Mouse (Mus musculus): ENCODE measurements around the gene Mmgt2. TPM values are rescaled to one million over a fixed set of nuclear protein-coding genes. Genes with fewer than 3 reads are reported as not detected.
A peak's percentile ranks its signal among the peaks of the same experiment; 100 is the strongest.

The Mmgt2 gene
- total and polyA plus RNA-seq, 2 experiments from 2014 or later: 22.6 to 23.3 TPM

DNA sequence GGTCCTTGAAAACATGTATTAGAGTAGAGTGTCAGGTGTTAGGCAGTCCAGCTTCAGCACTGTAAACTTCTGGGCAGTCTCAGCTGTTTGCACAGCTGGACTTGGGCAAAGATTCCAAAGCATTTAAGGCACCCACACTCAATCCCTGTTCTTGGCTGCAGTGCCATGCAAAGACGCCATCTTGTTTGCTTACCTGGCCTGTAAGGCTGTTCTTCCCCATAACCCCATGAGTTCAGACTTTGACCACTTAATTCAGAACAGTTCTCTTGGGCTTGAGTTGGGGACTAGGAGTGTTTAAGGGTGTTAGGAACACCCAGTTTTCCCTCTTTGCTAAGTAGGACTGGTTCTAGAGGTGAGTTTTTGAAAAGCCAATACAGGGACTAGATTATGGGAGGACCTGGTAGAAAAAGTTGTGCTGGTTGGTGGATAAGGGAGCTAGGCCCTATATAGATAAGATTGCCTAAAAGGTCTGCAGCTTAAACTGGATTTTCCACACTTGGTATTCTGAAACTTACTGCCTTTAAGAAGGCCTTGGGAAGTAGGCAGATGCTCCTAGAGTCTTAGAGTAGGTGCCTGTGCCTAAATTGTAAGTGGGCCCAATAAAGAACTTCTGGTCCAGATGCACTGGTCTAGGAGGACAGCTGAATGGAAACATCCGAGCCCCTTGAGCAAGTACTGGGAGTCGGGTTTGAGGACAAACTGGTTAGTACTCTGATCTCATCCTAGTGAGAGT lies 43.4 kb upstream of the Mmgt2 start:
- no peak for ATAC-seq
- Histone ChIP-seq H3K27me3 (ENCODE audit: insufficient read depth, low read length) (no peaks in the 10 kb centered on the region), H3K9me3 (ENCODE audit: low read length) (no peaks in the 10 kb centered on the region), H3K36me3 (ENCODE audit: insufficient read depth) (peaks cover 52% of the 10 kb centered on the region), H3K9ac (peak overlapping the region; percentile 93; the same call in 1 of the 2 replicates), H3K4me3 (ENCODE audit: low read depth, low read length) (0 out of 2 replicates have a peak overlapping the region, but pooled peaks have one; percentile 4), H3K27ac (ENCODE audit: low read depth, low read length) (no peak overlapping the region), H3K4me2 (ENCODE audit: low read depth) (peak overlapping the region; percentile 60), H3K4me1 (ENCODE audit: insufficient read depth) (peaks cover 26% of the 10 kb centered on the region)
- no peak for DNase-seq
- TF ChIP-seq CTCF (IDR thresholded peaks at IDR 0.05; ENCODE audit: low read depth): no peak
- 14% methylated on average over 3 of the region's 3 CpGs for WGBS

DNA sequence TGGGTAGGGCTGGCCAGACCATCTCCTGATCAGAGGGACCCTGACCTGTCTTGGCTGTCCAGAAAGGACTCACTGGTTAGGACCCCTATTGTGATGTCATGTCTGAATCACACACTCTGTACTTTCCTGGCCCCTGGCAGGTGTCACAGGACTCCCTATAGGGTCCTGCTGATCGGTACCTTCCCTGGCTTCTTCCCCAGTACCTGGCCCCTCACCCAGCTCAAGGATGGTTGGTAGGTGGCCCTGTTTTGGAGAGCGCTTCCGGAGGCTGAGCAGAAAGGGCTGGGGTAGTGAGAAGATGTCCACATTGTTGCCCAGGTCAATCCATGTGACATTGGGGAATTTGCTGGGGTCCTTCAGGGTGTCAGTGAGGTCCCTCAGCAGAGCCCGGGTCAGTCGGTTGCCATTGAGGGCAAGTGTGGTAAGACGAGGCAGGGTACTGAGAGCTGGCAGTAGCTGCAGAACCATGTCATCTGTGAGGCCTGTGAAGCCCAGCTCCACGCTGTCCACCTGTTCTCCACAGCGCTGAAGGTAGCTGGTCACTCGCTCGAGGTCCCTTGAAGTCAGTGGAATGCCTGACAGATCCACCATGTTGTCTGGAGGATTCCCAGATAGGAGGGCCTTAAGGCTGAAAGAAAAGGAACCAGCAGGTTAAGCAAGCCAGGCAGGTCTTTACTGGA lies 42.7 kb upstream of the Mmgt2 start:
- Histone ChIP-seq H3K36me3 (ENCODE audit: insufficient read depth) (peaks cover 52% of the 10 kb centered on the region), H3K4me2 (ENCODE audit: low read depth) (peak overlapping the region; percentile 60), H3K9me3 (ENCODE audit: low read length) (no peaks in the 10 kb centered on the region), H3K4me3 (ENCODE audit: low read depth, low read length) (no peak overlapping the region), H3K4me1 (ENCODE audit: insufficient read depth) (peaks cover 26% of the 10 kb centered on the region), H3K27me3 (ENCODE audit: insufficient read depth, low read length) (no peaks in the 10 kb centered on the region), H3K27ac (ENCODE audit: low read depth, low read length) (peak overlapping the region; percentile 45), H3K9ac (peak overlapping the region; percentile 35)
- TF ChIP-seq CTCF (IDR thresholded peaks at IDR 0.05; ENCODE audit: low read depth): no peak
- 42% methylated on average over 10 of the region's 10 CpGs for WGBS
- ATAC-seq: no peak
- DNase-seq: no peak

DNA sequence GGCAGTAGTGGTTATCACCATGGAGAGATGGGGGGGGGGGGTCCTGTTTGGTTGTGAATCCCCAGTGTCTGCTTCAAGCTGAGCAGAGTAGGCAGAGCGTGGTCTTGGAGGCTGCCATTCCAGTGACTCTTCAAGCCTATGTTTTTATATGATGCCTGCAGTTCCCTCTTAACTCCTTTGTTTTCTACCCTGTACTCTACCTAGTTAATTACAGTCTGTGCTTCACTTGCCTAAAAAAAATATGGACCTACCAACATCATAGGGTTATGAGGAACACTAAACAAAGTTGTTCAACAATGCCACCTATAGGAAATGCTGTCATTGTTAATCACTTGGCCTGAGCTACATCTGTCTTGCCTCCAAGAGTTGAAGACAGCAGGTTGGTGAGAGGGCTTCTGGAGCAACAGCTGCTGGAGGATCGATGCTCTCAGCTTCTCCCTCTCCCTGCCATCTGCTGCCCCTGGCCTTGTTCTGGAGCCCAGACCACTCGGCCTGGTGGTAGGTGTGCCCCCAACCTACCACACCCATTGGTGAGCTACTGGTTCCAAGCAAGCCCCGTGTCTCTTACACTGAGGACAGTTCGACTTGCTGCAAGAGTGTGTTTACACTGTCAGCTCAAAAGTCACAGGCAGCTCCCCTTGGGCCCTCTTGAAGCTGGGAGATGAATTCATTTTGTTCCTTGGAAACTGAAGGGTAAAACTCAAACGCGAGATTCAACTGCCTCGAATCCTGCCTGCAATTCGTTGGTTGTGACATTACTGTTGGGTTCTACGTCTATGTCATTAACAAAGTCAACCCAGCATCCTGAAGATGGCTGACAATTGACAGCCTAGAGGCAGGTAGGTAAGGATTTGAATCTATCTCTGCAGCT lies 41.9 kb upstream of the Mmgt2 start:
- no peak overlapping the region for H3K4me3 ChIP-seq (ENCODE audit: low read depth, low read length)
- TF ChIP-seq CTCF (IDR thresholded peaks at IDR 0.05; ENCODE audit: low read depth): no peak
- ATAC-seq (no peak), DNase-seq (no peak)
- H3K9ac ChIP-seq: no peak overlapping the region
- peaks cover 52% of the 10 kb centered on the region for H3K36me3 ChIP-seq (ENCODE audit: insufficient read depth)
- no peaks in the 10 kb centered on the region for H3K9me3 ChIP-seq (ENCODE audit: low read length)
- 59% methylated on average over 10 of the region's 10 CpGs for WGBS
- H3K27ac ChIP-seq (ENCODE audit: low read depth, low read length): peak overlapping the region; percentile 57
- no peak overlapping the region for H3K4me2 ChIP-seq (ENCODE audit: low read depth)
- peaks cover 26% of the 10 kb centered on the region for H3K4me1 ChIP-seq (ENCODE audit: insufficient read depth)
- H3K27me3 ChIP-seq (ENCODE audit: insufficient read depth, low read length): no peaks in the 10 kb centered on the region

DNA sequence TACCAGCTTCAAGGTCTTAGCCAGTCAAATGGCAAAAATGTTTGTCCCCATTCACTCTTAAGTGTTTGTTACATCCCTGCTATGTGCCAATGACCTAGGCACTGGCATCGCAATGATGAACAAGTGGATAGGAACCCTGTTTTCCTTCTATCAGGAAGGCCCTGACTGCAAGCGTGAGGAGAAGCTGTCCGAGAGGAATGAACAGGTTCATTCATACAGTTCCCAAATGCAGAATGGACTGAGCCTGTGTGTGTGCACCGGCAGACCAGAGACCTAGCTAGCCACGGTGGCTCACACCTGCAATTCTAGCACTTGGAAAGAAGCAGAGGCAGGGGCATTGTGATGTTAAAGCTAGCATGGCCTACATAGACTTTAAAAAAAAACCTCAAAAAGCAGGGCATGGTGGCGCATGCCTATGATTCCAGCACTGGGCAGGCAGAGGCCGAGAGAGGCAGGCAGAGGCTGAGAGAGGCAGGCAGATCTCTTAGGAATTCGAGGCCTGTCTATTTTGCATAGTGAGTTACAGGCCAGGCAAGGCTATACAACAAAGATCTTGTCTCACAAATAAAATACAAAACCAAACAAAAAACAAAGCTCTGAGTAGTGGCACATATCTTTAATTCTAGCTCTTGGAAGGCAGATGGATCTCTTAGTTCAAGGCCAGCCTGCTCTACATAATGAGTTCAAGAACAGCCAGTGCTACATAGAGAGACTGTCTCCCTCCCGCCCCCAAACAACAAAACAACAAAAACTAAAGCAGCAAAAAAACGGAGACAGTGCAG lies 41.1 kb upstream of the Mmgt2 start:
- Histone ChIP-seq H3K9me3 (ENCODE audit: low read length) (no peaks in the 10 kb centered on the region), H3K27ac (ENCODE audit: low read depth, low read length) (no peak overlapping the region; the same call in none of the 2 replicates), H3K4me2 (ENCODE audit: low read depth) (no peak overlapping the region), H3K27me3 (ENCODE audit: insufficient read depth, low read length) (no peaks in the 10 kb centered on the region), H3K4me3 (ENCODE audit: low read depth, low read length) (no peak overlapping the region), H3K36me3 (ENCODE audit: insufficient read depth) (peaks cover 52% of the 10 kb centered on the region), H3K4me1 (ENCODE audit: insufficient read depth) (peaks cover 22% of the 10 kb centered on the region), H3K9ac (no peak overlapping the region)
- DNase-seq (no peak), ATAC-seq (no peak)
- TF ChIP-seq CTCF (IDR thresholded peaks at IDR 0.05; ENCODE audit: low read depth): no peak
- 50% methylated on average over 10 of the region's 10 CpGs for WGBS

- TF ChIP-seq CTCF (IDR thresholded peaks at IDR 0.05; ENCODE audit: low read depth): no peak
- no peak for DNase-seq
Measured at GRCm38 (mm10) chr11:62607952-62608201, 40.6 kb upstream of the Mmgt2 start.

DNA sequence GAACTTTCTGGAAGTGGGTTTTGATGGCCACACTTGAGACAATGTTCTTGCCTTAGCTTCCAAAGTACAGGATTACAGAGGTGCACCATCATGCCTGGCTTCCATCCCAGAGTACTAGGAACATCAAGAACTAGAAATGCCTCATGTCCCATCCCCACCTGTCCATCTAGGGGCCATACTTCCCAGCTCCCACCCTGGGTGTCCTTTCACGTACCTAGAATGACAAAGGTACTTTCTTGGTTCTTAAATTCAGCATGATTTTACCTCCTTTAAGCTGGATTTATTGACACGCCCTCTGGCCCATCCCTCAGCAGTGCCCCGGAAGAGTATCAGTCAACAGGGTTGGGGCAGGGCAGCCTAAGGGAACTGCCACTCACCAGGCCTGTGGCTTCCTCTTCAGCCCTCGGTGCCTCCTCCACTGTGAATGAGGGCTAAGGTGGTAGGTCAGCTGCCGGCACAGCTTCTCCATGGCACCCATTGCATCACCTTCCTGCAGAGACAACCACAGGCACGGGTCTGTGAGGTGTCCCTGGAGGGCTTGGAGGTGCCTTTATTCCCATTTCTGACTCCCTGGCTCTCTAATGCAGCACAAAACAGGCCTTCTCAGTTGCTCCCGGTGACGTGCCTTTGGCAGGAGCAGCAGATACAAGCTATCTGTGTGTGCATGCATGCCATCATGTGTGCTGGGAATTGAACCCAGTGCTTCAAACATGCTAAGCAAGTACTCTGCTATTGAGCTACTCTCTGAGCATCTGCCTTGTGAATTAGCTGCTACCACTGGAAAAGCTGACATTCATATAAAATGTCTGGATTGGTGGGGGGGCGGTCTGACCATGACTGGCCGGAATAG lies 39.4 kb upstream of the Mmgt2 start:
- H3K4me3 ChIP-seq (ENCODE audit: low read depth, low read length): no peak overlapping the region
- WGBS: 85% methylated on average over 10 of the region's 10 CpGs
- TF ChIP-seq CTCF (IDR thresholded peaks at IDR 0.05; ENCODE audit: low read depth): no peak
- no peaks in the 10 kb centered on the region for H3K27me3 ChIP-seq (ENCODE audit: insufficient read depth, low read length)
- H3K4me1 ChIP-seq (ENCODE audit: insufficient read depth): peaks cover 21% of the 10 kb centered on the region
- DNase-seq (no peak), ATAC-seq (no peak)
- H3K4me2 ChIP-seq (ENCODE audit: low read depth): no peak overlapping the region
- no peaks in the 10 kb centered on the region for H3K9me3 ChIP-seq (ENCODE audit: low read length)
- H3K36me3 ChIP-seq (ENCODE audit: insufficient read depth): peaks cover 52% of the 10 kb centered on the region
- H3K27ac ChIP-seq (ENCODE audit: low read depth, low read length): no peak overlapping the region
- H3K9ac ChIP-seq: no peak overlapping the region

More at GRCm38 (mm10) chr11:62607952-62608201, 40.6 kb upstream of the Mmgt2 start:
- ATAC-seq: no peak
- Histone ChIP-seq H3K27me3 (ENCODE audit: insufficient read depth, low read length) (no peaks in the 10 kb centered on the region), H3K27ac (ENCODE audit: low read depth, low read length) (no peak overlapping the region; the same call in 1 of the 2 replicates), H3K9ac (no peak overlapping the region), H3K4me1 (ENCODE audit: insufficient read depth) (peaks cover 22% of the 10 kb centered on the region), H3K4me3 (ENCODE audit: low read depth, low read length) (no peak overlapping the region), H3K36me3 (ENCODE audit: insufficient read depth) (peaks cover 52% of the 10 kb centered on the region), H3K9me3 (ENCODE audit: low read length) (no peaks in the 10 kb centered on the region), H3K4me2 (ENCODE audit: low read depth) (no peak overlapping the region)
- 79% methylated on average over 1 of the region's 1 CpGs for WGBS
